Mouse (Mus musculus): ENCODE data around the gene Lrrc30.

The Lrrc30 gene

DNA sequence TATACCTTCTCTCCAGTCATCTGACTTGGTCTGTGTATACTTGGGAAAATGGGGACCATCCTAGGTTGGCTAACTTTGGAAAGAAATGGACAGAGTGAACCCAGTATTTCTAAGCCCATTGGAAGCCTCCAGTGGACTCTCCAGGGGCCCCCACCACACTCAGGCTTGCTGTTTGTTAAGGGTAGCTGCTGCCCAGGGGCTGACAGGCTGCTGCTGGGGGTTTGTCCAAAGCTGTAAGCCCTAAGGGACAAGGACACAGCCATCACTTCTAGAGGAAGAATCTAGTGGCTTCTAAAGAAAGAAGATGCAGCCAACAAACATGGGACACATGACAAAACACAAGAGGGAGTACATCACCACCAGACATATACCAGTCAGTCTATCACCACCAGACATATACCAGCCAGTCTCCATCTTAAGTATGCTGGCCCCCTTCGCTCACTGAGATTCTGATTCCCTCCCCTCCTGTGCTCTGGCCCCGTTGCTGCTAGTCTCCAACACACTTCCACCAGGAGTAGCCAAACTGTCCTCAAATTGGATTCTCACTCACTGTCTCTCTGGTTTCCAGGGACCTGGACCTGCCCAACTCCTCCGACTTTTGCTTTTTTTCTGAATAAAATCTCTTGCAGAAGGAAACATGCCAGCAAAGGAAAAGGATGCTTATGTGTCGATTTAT lies 49.7 kb downstream of the Lrrc30 start:
- DNase-seq: no peak

- no peak for DNase-seq
These were observed 50.7 kb downstream of the Lrrc30 start for GRCm38 (mm10) chr17:67581839-67582238.

Measured in cerebellum, adult 9-11 months (tissue).